Mouse (Mus musculus) spleen, adult 2 months (tissue): ENCODE measurements around the gene Inpp5b. TPM values are rescaled to one million over a fixed set of nuclear protein-coding genes. Genes with fewer than 3 reads are reported as not detected.

Experiments used
- DNase-seq, 2 experiments: peaks; one replicate each; pipeline versions ENCODE4 v3.0.0 to v3.0.0-alpha.2; 2012 to 2021; ENCODE audit warnings: low spot score in 2 of 2, low read depth in 1 of 2
- H3K27ac ChIP-seq: fragments of 200-500 bp; 2 replicates; pipeline ENCODE4 v1.5.1; 2012; ENCODE audit warnings: low read length, inconsistent platforms; ENCODE audit not compliant: insufficient read depth
- H3K27me3 ChIP-seq: fragments of 200-500 bp; 2 replicates; pipeline ENCODE4 v1.6.1; 2012; ENCODE audit warnings: mild to moderate bottlenecking, moderate library complexity, low read length, inconsistent platforms; ENCODE audit not compliant: control insufficient read depth, insufficient read depth
- H3K36me3 ChIP-seq: fragments of 200-500 bp; 2 replicates; pipeline ENCODE4 v1.6.1; 2012; ENCODE audit warnings: mild to moderate bottlenecking, low read length, inconsistent platforms; ENCODE audit not compliant: control insufficient read depth, insufficient read depth
- H3K4me1 ChIP-seq: fragments of 200-500 bp; 2 replicates; pipeline ENCODE4 v1.6.1; 2011; ENCODE audit warnings: inconsistent platforms; ENCODE audit not compliant: control insufficient read depth, insufficient read depth, insufficient read length
- H3K4me3 ChIP-seq: fragments of 200-500 bp; 2 replicates; pipeline ENCODE4 v1.5.1; 2011; ENCODE audit warnings: mild to moderate bottlenecking, inconsistent platforms; ENCODE audit not compliant: insufficient read depth, insufficient read length; ENCODE audit errors: extremely low read depth
- CTCF ChIP-seq: fragments of 200-500 bp; IDR thresholded peaks from 2 replicates; pipeline ENCODE4 v1.5.1; 2011; ENCODE audit warnings: mild to moderate bottlenecking, inconsistent platforms; ENCODE audit not compliant: insufficient read depth, insufficient read length, insufficient replicate concordance; ENCODE audit errors: extremely low read depth
- POLR2A ChIP-seq: fragments of 200-500 bp; IDR thresholded peaks from 2 replicates; pipeline ENCODE4 v1.6.1; 2011; ENCODE audit warnings: low read depth, low read length, inconsistent platforms
- WGBS: fragments of 180-500 bp; shearing (Covaris S2); methylation state at CpG from one replicate; pipeline ENCODE4 v1.1.7; 2018; 5-methylcytosine and 5-hydroxymethylcytosine counted together
- polyA plus RNA-seq: library from polyadenylated mRNA; depleted of rRNA; stranded (reverse); fragments of >200 nt; gene quantifications from 2 replicates; pipeline ENCODE4 v1.2.3, GENCODE M21; 2012

The Inpp5b gene
- polyA plus RNA-seq, 1 experiment: 31.3 TPM

- peak in 1 of 2 experiments; percentile 23 for DNase-seq
- Histone ChIP-seq H3K27me3 (no peaks in the 10 kb centered on the region), H3K36me3 (no peaks in the 10 kb centered on the region), H3K4me1 (peaks cover 19% of the 10 kb centered on the region; the same call in 1 of the 2 replicates), H3K27ac (peak overlapping the region; percentile 86), H3K4me3 (peak overlapping the region; percentile 92)
- TF ChIP-seq CTCF (peak; percentile 2; the same call in 1 of the 2 replicates), POLR2A (no peak)
- 5% methylated on average over 15 of the region's 15 CpGs for WGBS
These were observed 10.9 kb downstream of the Inpp5b start for GRCm38 (mm10) chr4:124752281-124753199.

- DNase-seq: no peak
- Histone ChIP-seq H3K27ac (peak overlapping the region; percentile 53; the same call in 1 of the 2 replicates), H3K4me3 (0 out of 2 replicates have a peak overlapping the region, but pooled peaks have one; percentile 3), H3K36me3 (no peaks in the 10 kb centered on the region), H3K4me1 (peaks cover 19% of the 10 kb centered on the region; the same call in 1 of the 2 replicates), H3K27me3 (no peaks in the 10 kb centered on the region)
- 25% methylated on average over 7 of the region's 7 CpGs for WGBS
- TF ChIP-seq CTCF: no peak
- no peak for TF ChIP-seq POLR2A
These were observed 13.9 kb downstream of the Inpp5b start for GRCm38 (mm10) chr4:124755526-124755925.

GRCm38 (mm10) chr4:124759305-124759811 is 17.7 kb downstream of the Inpp5b start:
- Histone ChIP-seq H3K27ac (peak overlapping the region; percentile 53; the same call in 1 of the 2 replicates), H3K36me3 (no peaks in the 10 kb centered on the region; the same call in 1 of the 2 replicates), H3K4me1 (peaks cover 5% of the 10 kb centered on the region; the same call in 1 of the 2 replicates), H3K27me3 (no peaks in the 10 kb centered on the region), H3K4me3 (no peak overlapping the region)
- 43% methylated on average over 7 of the region's 7 CpGs for WGBS
- TF ChIP-seq POLR2A (no peak), CTCF (no peak)
- DNase-seq: no peak

DNA sequence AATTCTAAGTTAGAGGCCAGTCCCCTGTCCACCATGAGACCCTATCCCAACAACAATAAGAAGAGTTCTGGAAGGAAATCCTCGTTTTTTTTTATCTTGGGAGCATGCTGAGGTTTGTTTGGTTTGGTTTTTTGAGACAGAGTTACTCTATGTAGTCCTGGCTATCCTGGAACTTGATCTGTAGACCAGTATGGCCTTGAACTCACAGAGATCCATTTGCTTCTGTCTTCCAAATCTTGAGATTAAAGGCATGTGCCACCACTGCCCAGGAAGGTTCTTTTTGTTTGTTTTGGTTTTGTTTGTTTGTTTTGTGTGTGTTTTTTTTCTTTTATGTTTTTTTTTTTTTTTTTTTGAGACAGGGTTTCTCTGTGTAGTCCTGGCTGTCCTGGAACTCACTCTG is 19.6 kb downstream of the Inpp5b start:
- no peak overlapping the region for H3K4me3 ChIP-seq
- no peaks in the 10 kb centered on the region; the same call in 1 of the 2 replicates for H3K36me3 ChIP-seq
- no peaks in the 10 kb centered on the region for H3K27me3 ChIP-seq
- TF ChIP-seq CTCF (no peak), POLR2A (no peak)
- H3K27ac ChIP-seq: no peak overlapping the region
- no peak for DNase-seq
- peaks cover 8% of the 10 kb centered on the region; the same call in 1 of the 2 replicates for H3K4me1 ChIP-seq
- 60% methylated on average over 1 of the region's 1 CpGs for WGBS

GRCm38 (mm10) chr4:124762858-124763452 is 21.3 kb downstream of the Inpp5b start:
- H3K27me3 ChIP-seq: no peaks in the 10 kb centered on the region
- H3K27ac ChIP-seq: no peak overlapping the region
- peaks cover 5% of the 10 kb centered on the region; the same call in 1 of the 2 replicates for H3K4me1 ChIP-seq
- DNase-seq: no peak
- TF ChIP-seq CTCF (no peak), POLR2A (no peak)
- no peaks in the 10 kb centered on the region; the same call in 1 of the 2 replicates for H3K36me3 ChIP-seq
- no peak overlapping the region for H3K4me3 ChIP-seq
- WGBS: 70% methylated on average over 6 of the region's 6 CpGs

DNA sequence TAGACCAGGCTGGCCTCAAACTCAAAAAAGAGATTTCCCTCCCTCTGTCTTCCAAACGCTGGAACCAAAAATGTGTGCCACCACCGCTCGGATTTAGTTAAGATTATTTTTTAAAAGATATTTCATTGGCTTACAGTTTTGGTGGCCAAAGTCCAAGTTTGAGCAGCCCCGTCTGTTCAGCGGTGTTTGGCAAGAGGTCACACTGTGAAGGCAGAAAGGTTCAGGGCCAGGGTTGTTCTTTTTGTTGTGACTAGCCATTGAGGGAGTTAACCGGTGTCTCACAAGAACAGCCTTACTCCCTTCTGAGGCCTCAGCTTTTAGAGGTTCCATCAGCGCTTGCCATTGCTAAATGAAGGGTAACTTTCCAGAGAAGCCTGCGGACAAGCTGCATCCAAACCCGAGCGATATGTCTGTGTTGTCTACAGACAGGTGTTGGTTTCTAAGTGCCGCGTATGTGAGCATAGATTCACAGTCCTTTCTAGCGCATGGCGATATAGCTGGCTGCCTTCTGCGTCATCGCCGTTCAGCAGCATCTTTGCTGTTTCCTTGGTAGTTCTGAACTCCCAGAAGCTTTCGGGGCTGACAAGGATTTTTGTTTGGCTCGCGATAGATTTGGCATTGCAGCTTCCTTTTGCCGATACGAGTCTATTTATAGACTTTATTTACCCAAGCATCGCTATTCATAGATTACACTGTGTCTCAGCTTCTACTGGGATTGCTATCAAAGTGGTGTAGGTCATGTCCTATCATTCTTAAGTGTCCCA is 24.3 kb downstream of the Inpp5b start:
- no peak for TF ChIP-seq POLR2A
- TF ChIP-seq CTCF: no peak
- DNase-seq: no peak
- 66% methylated on average over 23 of the region's 23 CpGs for WGBS
- Histone ChIP-seq H3K4me3 (no peak overlapping the region), H3K27me3 (no peaks in the 10 kb centered on the region), H3K36me3 (no peaks in the 10 kb centered on the region; the same call in 1 of the 2 replicates), H3K27ac (peak overlapping the region; percentile 18; the same call in 1 of the 2 replicates), H3K4me1 (peaks cover 9% of the 10 kb centered on the region; the same call in 1 of the 2 replicates)
